Mouse (Mus musculus) forebrain, embryonic 13.5 days (tissue): ENCODE results near the gene Tspan14. TPM values are rescaled to one million over a fixed set of nuclear protein-coding genes. Genes with fewer than 3 reads are reported as not detected.

ENCODE experiments used
- ATAC-seq: fragments of 200-750 bp; cut with Nextera tagmentation; 2 replicates; pipeline ENCODE4 v1.8.0; 2017
- H3K27ac ChIP-seq: fragments of 300-500 bp; sonication (generic); 2 replicates; pipeline ENCODE4 v1.5.1; 2015; ENCODE audit warnings: inconsistent platforms, mild to moderate bottlenecking, moderate library complexity
- H3K27me3 ChIP-seq: fragments of 300-500 bp; sonication (generic); 2 replicates; pipeline ENCODE4 v1.6.1; 2015; ENCODE audit warnings: mild to moderate bottlenecking, inconsistent platforms
- H3K36me3 ChIP-seq: fragments of 300-500 bp; sonication (generic); 2 replicates; pipeline ENCODE4 v1.6.1; 2015; ENCODE audit warnings: mild to moderate bottlenecking, inconsistent platforms; ENCODE audit not compliant: poor library complexity, severe bottlenecking
- H3K4me1 ChIP-seq: fragments of 300-500 bp; sonication (generic); 2 replicates; pipeline ENCODE4 v1.6.1; 2015; ENCODE audit warnings: inconsistent platforms
- H3K4me2 ChIP-seq: fragments of 300-500 bp; sonication (generic); 2 replicates; pipeline ENCODE4 v1.6.1; 2015; ENCODE audit warnings: inconsistent platforms, mild to moderate bottlenecking, moderate library complexity
- H3K4me3 ChIP-seq: fragments of 300-500 bp; sonication (generic); 2 replicates; pipeline ENCODE4 v1.5.1; 2015; ENCODE audit warnings: mild to moderate bottlenecking, inconsistent platforms
- H3K9ac ChIP-seq: fragments of 300-500 bp; sonication (generic); 2 replicates; pipeline ENCODE4 v1.6.1; 2015; ENCODE audit warnings: mild to moderate bottlenecking, inconsistent platforms
- H3K9me3 ChIP-seq: fragments of 300-500 bp; sonication (generic); replicated peaks from 2 replicates; pipeline ENCODE4 v1.6.1; 2016; ENCODE audit warnings: inconsistent platforms
- WGBS: fragments of 180-500 bp; shearing (Covaris S2); methylation state at CpG from one replicate; pipeline ENCODE4 v1.1.7; 2015; 5-methylcytosine and 5-hydroxymethylcytosine counted together
- polyA plus RNA-seq: library from polyadenylated mRNA; unstranded; fragments of >200 nt; fragmentation: Nextera tagmentation; extraction: Ambion mirVana; gene quantifications from 2 replicates; pipeline ENCODE4 v1.2.1, GENCODE M21; 2015

The Tspan14 gene
- polyA plus RNA-seq, 1 experiment from 2014 or later, result 84.1 TPM

DNA sequence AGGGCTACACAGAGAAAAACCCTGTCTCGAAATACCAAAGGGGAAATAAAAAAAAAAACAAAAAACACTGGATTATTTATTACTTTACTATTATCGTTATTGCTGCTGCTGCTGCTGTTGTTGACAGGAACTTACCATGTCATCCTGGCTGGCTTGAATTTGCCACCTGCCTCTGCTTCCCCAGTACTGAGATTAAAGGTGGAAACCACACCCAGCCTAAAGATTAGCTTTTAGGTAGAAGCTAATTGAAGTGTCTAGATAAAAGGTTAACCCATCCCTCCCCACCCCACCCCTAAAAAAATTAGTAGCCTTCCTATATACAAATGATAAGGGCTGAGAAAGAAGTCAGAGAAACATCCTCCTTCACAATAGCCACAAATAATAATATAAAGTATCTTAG is 22.8 kb downstream of the Tspan14 start:
- Histone ChIP-seq H3K9ac (no peak overlapping the region), H3K36me3 (peaks cover 19% of the 10 kb centered on the region), H3K9me3 (no peaks in the 10 kb centered on the region), H3K27me3 (no peaks in the 10 kb centered on the region), H3K27ac (no peak overlapping the region), H3K4me1 (peaks cover 6% of the 10 kb centered on the region), H3K4me2 (no peak overlapping the region), H3K4me3 (no peak overlapping the region)
- no peak for ATAC-seq
- 93% methylated on average over 2 of the region's 2 CpGs for WGBS

DNA sequence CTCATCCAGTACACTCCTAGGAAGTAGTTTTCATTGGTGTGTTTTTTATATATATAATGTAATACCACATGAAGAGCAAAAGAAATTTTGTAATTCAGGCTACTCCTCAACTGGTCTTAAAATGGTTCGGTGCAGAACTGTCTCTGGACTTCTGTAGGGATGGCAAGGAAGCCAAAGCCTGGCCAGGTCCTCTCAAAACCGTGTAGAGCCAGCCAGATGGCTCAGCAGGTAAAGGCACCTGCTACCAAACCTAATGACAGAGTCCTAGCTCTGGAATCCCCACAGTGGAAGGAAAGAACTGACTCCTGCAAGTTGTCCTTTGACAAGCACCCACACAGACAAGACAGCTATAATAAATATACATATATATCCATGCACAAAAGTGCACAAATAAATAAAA is 24.2 kb downstream of the Tspan14 start:
- WGBS, result 87% methylated on average over 2 of the region's 2 CpGs
- H3K4me3 ChIP-seq, result no peak overlapping the region
- ATAC-seq, result no peak
- no peak overlapping the region for H3K27ac ChIP-seq
- H3K9me3 ChIP-seq, result no peaks in the 10 kb centered on the region
- no peak overlapping the region for H3K4me2 ChIP-seq
- H3K4me1 ChIP-seq, result no peaks in the 10 kb centered on the region
- no peaks in the 10 kb centered on the region for H3K27me3 ChIP-seq
- H3K36me3 ChIP-seq, result peaks cover 13% of the 10 kb centered on the region
- H3K9ac ChIP-seq, result no peak overlapping the region

DNA sequence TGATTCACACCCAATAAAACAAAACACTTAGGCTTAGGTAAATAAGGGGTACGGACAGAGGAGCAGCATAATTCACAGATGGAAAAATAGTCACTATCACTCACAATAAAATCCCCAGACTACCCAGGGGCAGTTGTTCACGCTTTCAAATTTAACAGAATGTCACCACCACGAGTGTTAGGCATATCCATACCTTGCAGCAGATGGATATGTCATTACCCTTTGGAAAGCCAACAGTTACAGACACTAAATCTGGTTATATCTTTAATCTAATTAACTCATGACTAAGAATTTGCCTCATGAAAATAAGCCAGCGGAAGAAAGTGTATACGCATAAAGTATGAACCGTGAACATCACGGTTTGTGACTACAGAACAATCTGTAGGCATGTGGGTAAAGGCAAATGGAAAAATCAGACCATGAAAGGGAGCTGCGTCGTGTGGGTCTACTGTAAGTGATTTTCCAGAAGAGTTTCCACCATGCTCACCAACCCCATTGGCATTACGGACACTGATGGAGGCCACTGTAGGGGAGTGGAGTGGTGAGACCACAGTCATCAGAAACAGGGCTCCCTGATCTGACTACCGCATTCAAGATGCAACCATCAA is 28.1 kb downstream of the Tspan14 start:
- H3K4me1 ChIP-seq, result peaks cover 6% of the 10 kb centered on the region; the same call in 1 of the 2 replicates
- peaks cover 5% of the 10 kb centered on the region; the same call in 1 of the 2 replicates for H3K36me3 ChIP-seq
- WGBS, result 82% methylated on average over 11 of the region's 11 CpGs
- H3K27me3 ChIP-seq, result no peaks in the 10 kb centered on the region
- H3K9ac ChIP-seq, result no peak overlapping the region
- no peaks in the 10 kb centered on the region for H3K9me3 ChIP-seq
- H3K4me2 ChIP-seq, result no peak overlapping the region
- ATAC-seq, result peak; percentile 63
- peak overlapping the region; percentile 35 for H3K27ac ChIP-seq
- H3K4me3 ChIP-seq, result no peak overlapping the region

DNA sequence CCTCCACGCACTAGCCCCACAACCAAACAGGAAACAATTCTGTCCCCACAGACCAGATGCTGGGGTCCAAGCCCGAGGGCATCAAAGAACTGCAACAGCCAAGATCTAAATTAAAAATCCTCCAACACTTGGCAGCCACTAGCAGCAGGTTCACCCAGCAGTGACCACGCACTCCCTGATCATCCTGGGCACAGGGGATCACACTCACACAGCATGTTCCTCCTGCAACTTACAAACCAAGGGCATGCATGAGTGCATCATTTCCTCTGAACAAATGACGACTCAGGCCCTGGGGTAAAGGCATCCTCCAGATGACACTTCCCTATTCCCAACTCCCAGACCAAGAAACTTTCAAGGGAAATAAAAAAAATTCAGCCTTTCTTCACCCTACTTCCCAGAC is 29.6 kb downstream of the Tspan14 start:
- WGBS, result 71% methylated on average over 4 of the region's 4 CpGs
- no peak overlapping the region for H3K27ac ChIP-seq
- no peaks in the 10 kb centered on the region for H3K9me3 ChIP-seq
- H3K9ac ChIP-seq, result no peak overlapping the region
- no peak overlapping the region for H3K4me2 ChIP-seq
- no peak overlapping the region for H3K4me3 ChIP-seq
- no peak for ATAC-seq
- H3K27me3 ChIP-seq, result no peaks in the 10 kb centered on the region
- peaks cover 10% of the 10 kb centered on the region; the same call in 1 of the 2 replicates for H3K36me3 ChIP-seq
- H3K4me1 ChIP-seq, result peaks cover 9% of the 10 kb centered on the region

DNA sequence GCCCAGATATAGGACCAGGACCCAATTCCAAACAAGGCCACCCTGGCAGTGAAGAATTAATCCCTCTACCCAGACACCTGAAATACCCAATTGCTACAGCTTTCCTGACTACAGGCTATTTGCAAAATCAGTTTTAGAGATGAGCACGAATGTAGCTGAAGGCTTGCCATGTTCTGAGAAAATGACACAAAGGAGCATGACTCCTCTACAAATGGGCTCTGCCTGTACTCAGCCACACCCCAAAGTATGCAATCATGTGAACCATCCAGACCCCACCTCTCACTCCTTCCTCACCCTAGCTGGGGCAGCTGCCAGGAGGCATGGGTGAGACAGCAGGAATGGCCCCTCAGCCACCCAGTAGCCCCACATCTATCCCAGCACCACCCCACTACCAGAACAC is 31.1 kb downstream of the Tspan14 start:
- Histone ChIP-seq H3K27ac (no peak overlapping the region), H3K9me3 (no peaks in the 10 kb centered on the region), H3K4me2 (no peak overlapping the region), H3K4me3 (no peak overlapping the region), H3K4me1 (peaks cover 24% of the 10 kb centered on the region), H3K36me3 (peaks cover 10% of the 10 kb centered on the region; the same call in 1 of the 2 replicates), H3K9ac (no peak overlapping the region), H3K27me3 (no peaks in the 10 kb centered on the region)
- WGBS, result 100% methylated on average over 1 of the region's 1 CpGs
- no peak for ATAC-seq

DNA sequence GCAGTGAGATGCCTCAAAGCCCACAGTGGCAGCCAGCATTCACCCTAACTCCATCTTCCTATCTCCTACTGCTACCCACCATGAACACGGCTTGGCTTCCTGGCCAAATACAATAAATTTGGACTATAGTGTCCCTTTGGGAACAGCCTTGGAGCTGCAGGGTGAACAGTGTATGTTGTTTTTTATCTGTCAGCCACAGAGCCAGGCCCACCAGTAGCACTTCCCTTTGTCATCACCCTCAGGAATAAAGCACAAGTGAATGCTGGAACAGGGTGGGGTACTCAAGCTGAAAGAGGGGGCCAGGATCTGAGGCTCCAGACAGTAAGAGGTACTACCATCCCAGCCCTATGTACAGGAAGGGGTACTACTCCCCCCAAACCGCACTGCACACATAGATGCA is 31.6 kb downstream of the Tspan14 start:
- Histone ChIP-seq H3K36me3 (peaks cover 10% of the 10 kb centered on the region; the same call in 1 of the 2 replicates), H3K27me3 (no peaks in the 10 kb centered on the region), H3K4me1 (peaks cover 27% of the 10 kb centered on the region), H3K4me3 (no peak overlapping the region), H3K4me2 (no peak overlapping the region), H3K27ac (no peak overlapping the region), H3K9ac (no peak overlapping the region), H3K9me3 (no peaks in the 10 kb centered on the region)
- ATAC-seq, result no peak
- 94% methylated on average over 2 of the region's 2 CpGs for WGBS

DNA sequence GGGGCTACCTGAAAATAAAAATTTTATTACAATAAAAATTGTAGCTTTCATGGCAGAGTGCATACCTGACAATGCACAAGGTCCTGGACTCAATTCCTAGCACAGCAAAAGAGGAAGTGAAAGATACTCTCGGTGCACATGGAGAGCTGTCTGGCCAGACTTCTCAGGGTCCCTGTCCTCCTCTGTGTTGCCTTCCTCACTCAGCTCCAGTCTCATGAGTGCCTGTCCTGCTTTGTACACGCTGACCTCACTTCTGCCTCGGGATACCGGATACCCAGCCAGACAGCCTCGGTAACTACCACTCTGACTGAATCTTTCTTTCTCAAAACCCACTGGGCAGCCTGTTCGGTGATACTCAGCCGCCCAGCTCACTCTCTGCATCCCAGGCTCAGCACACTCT is 33.3 kb downstream of the Tspan14 start:
- Histone ChIP-seq H3K27ac (no peak overlapping the region), H3K36me3 (peaks cover 10% of the 10 kb centered on the region; the same call in 1 of the 2 replicates), H3K4me3 (no peak overlapping the region), H3K9me3 (no peaks in the 10 kb centered on the region), H3K9ac (no peak overlapping the region), H3K27me3 (no peaks in the 10 kb centered on the region), H3K4me2 (no peak overlapping the region), H3K4me1 (peaks cover 43% of the 10 kb centered on the region)
- 91% methylated on average over 7 of the region's 7 CpGs for WGBS
- no peak for ATAC-seq

DNA sequence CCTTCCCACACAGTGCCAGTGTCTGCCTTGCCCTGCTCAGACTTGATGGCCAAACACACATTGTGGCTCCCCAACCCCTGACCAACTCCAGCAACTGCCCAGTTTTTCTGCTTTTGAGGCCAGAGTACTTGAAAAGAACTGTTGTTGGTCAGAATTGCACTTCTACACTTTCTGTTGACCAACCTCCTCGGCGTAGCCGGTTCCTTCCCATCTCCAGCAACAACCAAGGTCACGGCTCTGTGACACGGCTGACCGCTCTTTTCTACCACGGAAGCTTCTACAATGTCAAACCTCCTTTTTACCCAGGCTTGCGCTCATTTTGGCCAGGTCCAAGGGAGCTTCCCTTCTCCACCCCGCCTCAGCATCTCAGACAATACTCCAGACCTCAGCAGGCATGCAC is 34.4 kb downstream of the Tspan14 start:
- Histone ChIP-seq H3K27me3 (no peaks in the 10 kb centered on the region), H3K27ac (no peak overlapping the region), H3K4me1 (peaks cover 45% of the 10 kb centered on the region), H3K36me3 (peaks cover 10% of the 10 kb centered on the region; the same call in 1 of the 2 replicates), H3K9ac (no peak overlapping the region), H3K4me3 (no peak overlapping the region), H3K4me2 (no peak overlapping the region), H3K9me3 (no peaks in the 10 kb centered on the region)
- ATAC-seq, result no peak
- WGBS, result 94% methylated on average over 9 of the region's 9 CpGs

DNA sequence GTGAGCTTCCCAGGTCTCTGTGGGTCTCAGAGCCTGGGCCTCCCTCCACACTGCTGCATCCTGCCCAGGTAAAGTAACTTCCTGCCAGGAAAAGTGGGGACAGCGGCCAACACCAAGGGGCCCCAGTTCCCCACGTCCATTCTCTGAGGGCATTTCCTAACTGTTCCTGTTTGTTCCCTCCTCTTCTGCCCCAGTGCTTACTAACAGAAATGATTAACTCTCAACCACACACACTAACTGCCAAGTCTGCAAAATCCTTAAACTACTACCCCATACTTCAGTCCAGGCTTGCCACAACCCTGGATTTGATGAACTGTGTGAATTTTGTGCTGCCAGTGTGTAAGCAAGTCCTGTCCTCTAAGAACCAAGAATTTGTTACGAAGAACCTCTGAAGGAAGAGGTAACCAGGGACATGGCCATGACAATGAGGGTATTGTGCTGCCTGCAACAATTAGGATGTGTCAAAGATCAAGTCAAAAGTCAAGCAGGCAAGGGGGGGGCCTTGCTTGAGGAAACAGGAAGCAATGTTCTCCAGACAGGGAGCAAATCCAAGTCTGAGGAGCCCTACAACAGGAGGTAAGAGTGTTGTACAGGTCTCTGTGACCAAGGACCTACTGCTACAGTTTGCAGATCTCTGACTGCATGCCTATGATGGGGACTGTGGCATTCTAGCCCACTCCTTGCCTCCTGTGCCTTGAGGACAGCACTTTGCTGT is 35.3 kb downstream of the Tspan14 start:
- Histone ChIP-seq H3K9me3 (no peaks in the 10 kb centered on the region), H3K27me3 (no peaks in the 10 kb centered on the region), H3K36me3 (peaks cover 4% of the 10 kb centered on the region; the same call in 1 of the 2 replicates), H3K27ac (peak overlapping the region; percentile 16; the same call in 1 of the 2 replicates), H3K4me3 (no peak overlapping the region), H3K4me1 (peaks cover 45% of the 10 kb centered on the region), H3K4me2 (no peak overlapping the region), H3K9ac (no peak overlapping the region; the same call in 1 of the 2 replicates)
- ATAC-seq, result no peak
- WGBS, result 64% methylated on average over 3 of the region's 3 CpGs

DNA sequence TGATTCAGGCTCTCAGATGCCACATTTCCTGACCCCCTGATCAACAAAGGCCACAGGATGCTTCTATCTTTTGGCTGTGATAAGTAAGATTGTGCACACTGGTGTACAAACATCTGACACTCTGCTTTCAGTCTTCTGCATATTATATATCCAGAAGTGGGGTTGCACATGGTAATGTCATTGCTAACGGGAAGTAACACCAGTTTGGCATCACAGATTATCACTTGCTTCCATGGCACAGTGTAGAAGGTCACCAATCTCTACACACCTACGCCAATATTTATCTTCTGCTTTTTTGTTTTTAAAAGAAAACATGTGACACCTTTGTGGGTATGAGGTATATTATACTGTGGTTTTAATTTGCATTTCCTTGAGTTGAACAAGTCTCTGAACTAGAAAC is 36.7 kb downstream of the Tspan14 start:
- Histone ChIP-seq H3K27ac (no peak overlapping the region), H3K9ac (no peak overlapping the region), H3K4me1 (peaks cover 39% of the 10 kb centered on the region), H3K9me3 (no peaks in the 10 kb centered on the region), H3K4me3 (no peak overlapping the region), H3K27me3 (no peaks in the 10 kb centered on the region), H3K36me3 (peaks cover 7% of the 10 kb centered on the region; the same call in 1 of the 2 replicates), H3K4me2 (no peak overlapping the region)
- ATAC-seq, result no peak
- 92% methylated on average over 2 of the region's 2 CpGs for WGBS

DNA sequence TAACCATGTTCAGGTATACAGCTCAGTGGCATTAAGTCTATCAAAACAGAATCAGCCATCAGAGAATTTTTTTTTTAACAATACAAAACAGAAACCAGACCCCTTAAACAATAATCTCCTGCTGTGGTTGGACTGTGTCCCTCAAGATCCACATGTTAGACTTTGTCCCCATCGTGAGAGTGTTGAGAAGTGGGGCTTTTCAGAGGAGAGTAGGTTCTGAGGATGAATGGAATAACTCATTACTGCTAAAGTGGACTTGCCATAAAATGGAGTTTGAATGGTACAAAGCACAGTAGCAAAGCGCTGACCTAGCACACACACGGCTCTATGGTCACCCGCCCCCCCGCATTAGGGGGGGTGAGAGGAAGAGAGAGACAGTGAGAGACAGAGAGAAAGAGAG is 37.7 kb downstream of the Tspan14 start:
- Histone ChIP-seq H3K4me3 (no peak overlapping the region), H3K9me3 (no peaks in the 10 kb centered on the region), H3K4me2 (no peak overlapping the region), H3K4me1 (peaks cover 42% of the 10 kb centered on the region), H3K9ac (no peak overlapping the region), H3K27ac (no peak overlapping the region), H3K27me3 (no peaks in the 10 kb centered on the region), H3K36me3 (peaks cover 7% of the 10 kb centered on the region; the same call in 1 of the 2 replicates)
- ATAC-seq, result no peak
- 60% methylated on average over 5 of the region's 5 CpGs for WGBS

DNA sequence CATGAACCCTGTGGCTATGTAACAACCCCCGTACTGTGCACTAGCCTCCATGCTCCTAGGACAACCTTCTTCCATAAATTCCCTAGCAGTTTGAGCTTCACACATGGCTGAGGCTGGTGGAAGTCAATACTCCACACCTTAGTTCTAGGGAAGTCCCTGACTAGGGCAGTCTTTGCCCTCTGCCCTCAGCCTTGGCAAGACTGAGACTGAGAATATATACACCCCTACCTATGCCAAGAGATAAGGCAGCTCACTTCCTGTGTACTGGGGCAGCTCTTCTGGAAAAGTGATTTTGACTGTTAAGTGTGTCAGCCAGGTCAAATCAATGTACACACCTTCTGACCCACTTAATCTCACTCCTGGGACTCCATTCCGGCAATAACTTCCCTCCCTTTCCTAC is 39.6 kb downstream of the Tspan14 start:
- no peak overlapping the region for H3K4me3 ChIP-seq
- 81% methylated on average over 2 of the region's 2 CpGs for WGBS
- ATAC-seq, result no peak
- no peaks in the 10 kb centered on the region for H3K27me3 ChIP-seq
- H3K9ac ChIP-seq, result no peak overlapping the region
- H3K36me3 ChIP-seq, result peaks cover 13% of the 10 kb centered on the region; the same call in 1 of the 2 replicates
- no peaks in the 10 kb centered on the region for H3K9me3 ChIP-seq
- no peak overlapping the region for H3K4me2 ChIP-seq
- peaks cover 40% of the 10 kb centered on the region for H3K4me1 ChIP-seq
- no peak overlapping the region for H3K27ac ChIP-seq
